Mouse (Mus musculus) yolk sac, embryonic 10.5 days (tissue): Measurements from ENCODE around the gene Mrgbp.

Experiments used
- DNase-seq: peaks from one replicate; pipeline ENCODE4 v3.0.0-alpha.2; 2017; ENCODE audit warnings: low spot score

Gene Mrgbp

GRCm38 (mm10) chr2:180581002-180581401 is at the start of gene Mrgbp:
Gene Mrgbp (plus strand): TSS chr2:180581304.
- no peak for DNase-seq

GRCm38 (mm10) chr2:180531671-180532385 is 49.3 kb upstream of the Mrgbp start:
- DNase-seq: no peak

GRCm38 (mm10) chr2:180532386-180532995 is 48.6 kb upstream of the Mrgbp start:
- DNase-seq: no peak

GRCm38 (mm10) chr2:180533237-180533636 is 47.9 kb upstream of the Mrgbp start:
- DNase-seq: no peak

- DNase-seq: no peak
These were observed 37.4 kb upstream of the Mrgbp start for GRCm38 (mm10) chr2:180543675-180544074.

GRCm38 (mm10) chr2:180545046-180545445 is 36.1 kb upstream of the Mrgbp start:
- DNase-seq: no peak

GRCm38 (mm10) chr2:180547384-180548106 is 33.6 kb upstream of the Mrgbp start:
- no peak for DNase-seq

GRCm38 (mm10) chr2:180552340-180552739 is 28.8 kb upstream of the Mrgbp start:
- no peak for DNase-seq

- DNase-seq: no peak
These were observed 25.9 kb upstream of the Mrgbp start for GRCm38 (mm10) chr2:180555219-180555618.

- no peak for DNase-seq
These were observed 24.6 kb upstream of the Mrgbp start for GRCm38 (mm10) chr2:180556470-180556869.

- DNase-seq: no peak
These were observed 20.9 kb upstream of the Mrgbp start for GRCm38 (mm10) chr2:180560245-180560644.

- DNase-seq: no peak
These were observed 19.0 kb upstream of the Mrgbp start for GRCm38 (mm10) chr2:180562146-180562545.

- DNase-seq: no peak
These were observed 17.8 kb upstream of the Mrgbp start for GRCm38 (mm10) chr2:180563296-180563695.

- no peak for DNase-seq
These were observed 17.3 kb upstream of the Mrgbp start for GRCm38 (mm10) chr2:180563841-180564240.

GRCm38 (mm10) chr2:180566240-180566913 is 14.7 kb upstream of the Mrgbp start:
- peak; percentile 26 for DNase-seq

- DNase-seq: no peak
These were observed 12.0 kb upstream of the Mrgbp start for GRCm38 (mm10) chr2:180569028-180569643.

- DNase-seq: peak; percentile 14
These were observed 4.6 kb upstream of the Mrgbp start for GRCm38 (mm10) chr2:180576482-180576881.

GRCm38 (mm10) chr2:180578686-180579085 is 2.4 kb upstream of the Mrgbp start:
- peak; percentile 54 for DNase-seq

- peak; percentile 92 for DNase-seq
These were observed 1.5 kb downstream of the Mrgbp start for GRCm38 (mm10) chr2:180582481-180583153.

- DNase-seq: no peak
These were observed 2.0 kb downstream of the Mrgbp start for GRCm38 (mm10) chr2:180583154-180583507.

GRCm38 (mm10) chr2:180588736-180589122 is 7.6 kb downstream of the Mrgbp start:
- DNase-seq: no peak
